In the genomic region with DNA sequence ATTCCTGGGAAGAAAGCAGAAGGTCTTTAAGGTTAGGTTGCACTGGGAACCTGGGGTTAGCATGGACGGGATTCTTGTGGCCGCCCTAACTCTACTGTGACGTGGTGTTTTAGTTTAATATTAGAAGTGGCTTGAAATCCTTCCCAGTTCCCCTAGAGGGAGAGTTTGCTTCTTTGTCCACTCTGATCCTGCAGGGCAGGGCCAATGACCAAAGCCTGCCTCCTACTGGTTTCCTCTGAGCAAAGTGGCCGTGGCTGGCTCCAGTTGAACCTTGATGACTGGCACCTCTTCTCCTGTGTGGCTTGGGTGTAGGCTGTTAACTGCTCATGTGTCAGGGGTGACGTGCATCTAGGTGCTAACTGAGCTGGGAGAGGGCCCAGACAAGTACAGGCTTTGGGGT, we compare ENCODE assay signal across 14 mouse cellular contexts. TPM values are rescaled to one million over a fixed set of nuclear protein-coding genes. Genes with fewer than 3 reads are reported as not detected.
A peak's percentile ranks its signal among the peaks of the same experiment; 100 is the strongest.
DNase-seq lines count a peak whose midpoint lies in the region; TF ChIP-seq lines count a peak whose summit lies in the region.
"Had no signal": no experiment of that assay in that cellular context is flagged by ENCODE, and none has a peak within 500 bp of the region (broad histone marks: within the 10 kb centered on the region; RNA-seq: fewer than 3 reads in every experiment).

No protein-coding gene starts in this region.

- H3K36me3 ChIP-seq in CH12.LX (replicated peaks in 1 of 2; ENCODE audit: control insufficient read depth in 1 of 2, insufficient read depth in 1 of 2, low read length in 1 of 2): no peaks in the 10 kb centered on the region
- H3K36me3 ChIP-seq: embryonic facial prominence, embryonic 13.5 days; forebrain, embryonic 15.5 days; liver, embryonic 15.5 days; midbrain, embryonic 13.5 days had no signal

- peak; percentile 42 for TF ChIP-seq CTCF in gastrocnemius, adult 2 months (IDR thresholded peaks at IDR 0.05)
- peak; percentile 53 for TF ChIP-seq CTCF in layer of hippocampus, adult 2 months (conservative IDR thresholded peaks at IDR 0.05)
- peak in 1 of 2 experiments; percentile 53; a peak in 2 of 4 replicates for TF ChIP-seq CTCF in CH12.LX (conservative IDR thresholded peaks at IDR 0.05 in 1 of 2, IDR thresholded peaks at IDR 0.05 in 1 of 2; ENCODE audit: low read depth in 2 of 2, low read length in 2 of 2)

- intact Hi-C loops in gastrocnemius, adult 2 months (cut with DNase I): loop anchor here (10.0 kb wide), 1 partner anchor 136 kb away; the partner anchor contains the start of gene Ankdd1a

- TF ChIP-seq EP300 in CH12.LX (IDR thresholded peaks at IDR 0.05; ENCODE audit: low read length): no peak

- TF ChIP-seq POLR2A in CH12.LX (IDR thresholded peaks at IDR 0.05; ENCODE audit: low read depth, low read length): no peak

- H3K27me3 ChIP-seq in CH12.LX (replicated peaks): no peaks in the 10 kb centered on the region
- H3K27me3 ChIP-seq: embryonic facial prominence, embryonic 13.5 days; forebrain, embryonic 15.5 days; liver, embryonic 15.5 days; midbrain, embryonic 13.5 days had no signal

- dilution Hi-C loops in CH12.LX (cut with MboI; ENCODE audit: extremely low pct_ligation_motif_present, extremely low pct_unique_long_range_greater_than_20kb, low sequenced_read_pairs): no loop called here

- no peak overlapping the region for H3K4me3 ChIP-seq in gastrocnemius, adult 2 months
- H3K4me3 ChIP-seq in layer of hippocampus, adult 2 months: no peak overlapping the region
- no peak overlapping the region for H3K4me3 ChIP-seq in CH12.LX (replicated peaks in 1 of 3; ENCODE audit: low read depth in 2 of 3, low read length in 2 of 3, poor library complexity in 1 of 3)
- H3K4me3 ChIP-seq: embryonic facial prominence, embryonic 13.5 days; forebrain, embryonic 15.5 days; liver, embryonic 15.5 days; midbrain, embryonic 13.5 days had no signal

- in situ Hi-C loops in CH12.LX (cut with MboI; ENCODE audit: low pct_ligation_motif_present, low pct_unique_long_range_greater_than_20kb, low sequenced_read_pairs): loop anchor here (5.0 kb wide), 1 partner anchor 54 kb away; no protein-coding TSS in a partner anchor

- H3K79me2 ChIP-seq in CH12.LX (replicated peaks; ENCODE audit: control insufficient read depth, extremely low read depth, insufficient read depth, poor library complexity, severe bottlenecking): no peaks in the 10 kb centered on the region

- no peak for DNase-seq in gastrocnemius, adult 2 months
- no peak for DNase-seq in gastrocnemius, adult 18-20 months (ENCODE audit: low spot score)
- no peak for DNase-seq in layer of hippocampus, adult 2 months (ENCODE audit: low spot score in 2 of 2)
- no peak for DNase-seq in layer of hippocampus, adult 9-10 months (ENCODE audit: low spot score)
- DNase-seq in CH12.LX (ENCODE audit: extremely low read depth): no peak
- peak; percentile 50 for DNase-seq in kidney, postnatal 10 days
- no peak for DNase-seq in thymus, adult 18-20 months
- no peak for DNase-seq in spleen, postnatal 36 days (ENCODE audit: low spot score in 2 of 2)
- DNase-seq: cerebellum, adult 8-10 months; gastrocnemius, postnatal 36 days had no signal

- peaks cover 6 to 26% of the 10 kb centered on the region in 2 experiments; a peak in 2 of 4 replicates for H3K4me1 ChIP-seq in CH12.LX (ENCODE audit: control insufficient read depth in 1 of 2, insufficient read depth in 2 of 2)
- H3K4me1 ChIP-seq: embryonic facial prominence, embryonic 13.5 days; forebrain, embryonic 15.5 days; midbrain, embryonic 13.5 days had no signal

- no peak overlapping the region for H3K27ac ChIP-seq in gastrocnemius, adult 2 months
- H3K27ac ChIP-seq in layer of hippocampus, adult 2 months: no peak overlapping the region
- no peak overlapping the region for H3K27ac ChIP-seq in CH12.LX (ENCODE audit: insufficient read depth, low read depth)
- H3K27ac ChIP-seq: embryonic facial prominence, embryonic 13.5 days; forebrain, embryonic 15.5 days; liver, embryonic 15.5 days; midbrain, embryonic 13.5 days had no signal

- H3K9ac ChIP-seq in CH12.LX (ENCODE audit: insufficient read depth, low read depth): no peak overlapping the region
- H3K9ac ChIP-seq: embryonic facial prominence, embryonic 13.5 days; forebrain, embryonic 15.5 days; liver, embryonic 15.5 days had no signal

- no peak; the same call in 1 of the 2 replicates for TF ChIP-seq RAD21 in CH12.LX (IDR thresholded peaks at IDR 0.05; ENCODE audit: low read depth, low read length)

- H3K9me3 ChIP-seq in CH12.LX (replicated peaks; ENCODE audit: low read length): no peaks in the 10 kb centered on the region
- H3K9me3 ChIP-seq: embryonic facial prominence, embryonic 13.5 days; forebrain, embryonic 15.5 days; liver, embryonic 15.5 days; midbrain, embryonic 13.5 days had no signal

- no peak overlapping the region for H3K4me2 ChIP-seq in CH12.LX (ENCODE audit: insufficient read depth, low read depth, poor library complexity, severe bottlenecking)
- H3K4me2 ChIP-seq: embryonic facial prominence, embryonic 13.5 days; forebrain, embryonic 15.5 days; liver, embryonic 15.5 days; midbrain, embryonic 13.5 days had no signal

TF ChIP-seq in CH12.LX, 34 proteins besides CTCF, POLR2A, EP300 and RAD21:
- TF ChIP-seq SMC3 (IDR thresholded peaks at IDR 0.05; ENCODE audit: low read depth, low read length) (peak; percentile 20; the same call in 1 of the 2 replicates), TCF12 (IDR thresholded peaks at IDR 0.05; ENCODE audit: low read depth, low read length) (no peak), POLR2AphosphoS2 (IDR thresholded peaks at IDR 0.05; ENCODE audit: low read depth, low read length) (no peak), E2F4 (IDR thresholded peaks at IDR 0.05; ENCODE audit: insufficient replicate concordance, low read depth, low read length) (no peak), BHLHE40 (IDR thresholded peaks at IDR 0.05; ENCODE audit: low read depth, low read length) (no peak), MYC (IDR thresholded peaks at IDR 0.05; ENCODE audit: low read depth, low read length) (no peak), NELFE (IDR thresholded peaks at IDR 0.05; ENCODE audit: low read depth, low read length) (no peak)

RNA-seq across cellular contexts. Expression of gene Oaz2, which starts 6.8 kb away (rescaled TPM):
- 100 to 1,000 TPM; 195 to 201 TPM for total RNA-seq in gastrocnemius, adult 2 months (2021)
- 100 to 1,000 TPM; 223 to 247 TPM for total RNA-seq in gastrocnemius, adult 18-20 months (2021)
- total RNA-seq in layer of hippocampus, adult 2 months (2021): 100 to 1,000 TPM; 199 to 204 TPM
- total RNA-seq in CH12.LX (2012; rRNA removed) (30.2 and 30.9 TPM in 2 replicates), CH12.LX (2014; rRNA removed) (35.3 and 38.9 TPM in 2 replicates)
- 55.7 and 61.4 TPM in 2 replicates for polyA plus RNA-seq in CH12.LX (2012; ENCODE audit: insufficient read length, low read depth)

RNA-seq across cellular contexts. Expression of gene Rbpms2, which starts 31.6 kb away (rescaled TPM):
- 1 to 10 TPM in 1 of 2 experiments, under 1 TPM in 1; 0.99 to 1.8 TPM for total RNA-seq in gastrocnemius, adult 2 months (2021)
- total RNA-seq in gastrocnemius, adult 18-20 months (2021): 1 to 10 TPM; 1.5 to 2.3 TPM
- 1 to 10 TPM; 2.1 to 2.8 TPM for total RNA-seq in layer of hippocampus, adult 2 months (2021)
- total RNA-seq in CH12.LX (2012; rRNA removed) (0.13 TPM in 1 of 2 replicates, not detected in the other), CH12.LX (2014; rRNA removed) (not detected in 2 replicates)
- polyA plus RNA-seq in CH12.LX (2012; ENCODE audit: insufficient read length, low read depth): 0.34 and 0.95 TPM in 2 replicates

Comparison
In these comparisons a context has a peak if more than half of its experiments do, and no peak if none do; other contexts are left out.
1. RNA of gene Oaz2, which starts 6.8 kb away (total RNA-seq): 223 to 247 TPM in gastrocnemius, adult 18-20 months, 199 to 204 TPM in layer of hippocampus, adult 2 months and 195 to 201 TPM in gastrocnemius, adult 2 months; 30.2 to 38.9 TPM in CH12.LX; every median in the first group is over 4 times any median in the second.